Mouse (Mus musculus) yolk sac, embryonic 10.5 days (tissue): ENCODE data around the gene Nr6a1.
A peak's percentile ranks its signal among the peaks of the same experiment; 100 is the strongest.

Source experiments
- DNase-seq: peaks from one replicate; pipeline ENCODE4 v3.0.0-alpha.2; 2017; ENCODE audit warnings: low spot score

Gene Nr6a1

GRCm38 (mm10) chr2:38713596-38713995, 213.9 kb downstream of the Nr6a1 start:
- DNase-seq: no peak

GRCm38 (mm10) chr2:38712769-38713125, 214.7 kb downstream of the Nr6a1 start:
- DNase-seq: no peak

- no peak for DNase-seq
Observed at GRCm38 (mm10) chr2:38712076-38712768, 215.3 kb downstream of the Nr6a1 start.

GRCm38 (mm10) chr2:38711421-38711861, 216.0 kb downstream of the Nr6a1 start:
- peak; percentile 16 for DNase-seq

GRCm38 (mm10) chr2:38710304-38711241, 216.9 kb downstream of the Nr6a1 start:
- DNase-seq: peak; percentile 45

- no peak for DNase-seq
Observed at GRCm38 (mm10) chr2:38708907-38709688, 218.4 kb downstream of the Nr6a1 start.

- DNase-seq: no peak
Observed at GRCm38 (mm10) chr2:38706661-38707060, 220.8 kb downstream of the Nr6a1 start.

- DNase-seq: no peak
Observed at GRCm38 (mm10) chr2:38705036-38705435, 222.5 kb downstream of the Nr6a1 start.

- DNase-seq: no peak
Observed at GRCm38 (mm10) chr2:38704336-38704735, 223.2 kb downstream of the Nr6a1 start.

GRCm38 (mm10) chr2:38700177-38700576, 227.3 kb downstream of the Nr6a1 start:
- DNase-seq: no peak

GRCm38 (mm10) chr2:38698623-38699022, 228.9 kb downstream of the Nr6a1 start:
- DNase-seq: no peak

- no peak for DNase-seq
Observed at GRCm38 (mm10) chr2:38697128-38698120, 230.1 kb downstream of the Nr6a1 start.

- no peak for DNase-seq
Observed at GRCm38 (mm10) chr2:38695770-38696169, 231.7 kb downstream of the Nr6a1 start.

GRCm38 (mm10) chr2:38691542-38691941, 235.9 kb downstream of the Nr6a1 start:
- DNase-seq: peak; percentile 26

GRCm38 (mm10) chr2:38689881-38690280, 237.6 kb downstream of the Nr6a1 start:
- DNase-seq: no peak

GRCm38 (mm10) chr2:38688791-38689520, 238.5 kb downstream of the Nr6a1 start:
- peak; percentile 41 for DNase-seq

GRCm38 (mm10) chr2:38685746-38686145, 241.7 kb downstream of the Nr6a1 start:
- no peak for DNase-seq

GRCm38 (mm10) chr2:38683083-38683482, 244.4 kb downstream of the Nr6a1 start:
- DNase-seq: no peak

- DNase-seq: no peak
Observed at GRCm38 (mm10) chr2:38682209-38682608, 245.3 kb downstream of the Nr6a1 start.

GRCm38 (mm10) chr2:38678947-38679346, 248.5 kb downstream of the Nr6a1 start:
- no peak for DNase-seq
